Mouse (Mus musculus): Measurements from ENCODE around the gene Cpt1c.

Gene Cpt1c

GRCm38 (mm10) chr7:44960512-44960910 is 14.1 kb downstream of the Cpt1c start:
- DNase-seq, result no peak

GRCm38 (mm10) chr7:44959874-44960511 is 14.7 kb downstream of the Cpt1c start:
- DNase-seq, result no peak

GRCm38 (mm10) chr7:44959281-44959680 is 15.4 kb downstream of the Cpt1c start:
- DNase-seq, result no peak

- peak; percentile 54 for DNase-seq
These were observed 16.4 kb downstream of the Cpt1c start for GRCm38 (mm10) chr7:44958208-44958607.

GRCm38 (mm10) chr7:44957183-44957835 is 17.3 kb downstream of the Cpt1c start:
- DNase-seq, result peak; percentile 61

GRCm38 (mm10) chr7:44956266-44956665 is 18.4 kb downstream of the Cpt1c start:
- DNase-seq, result no peak

GRCm38 (mm10) chr7:44955628-44956027 is 19.0 kb downstream of the Cpt1c start:
- DNase-seq, result no peak

GRCm38 (mm10) chr7:44954091-44954885 is 20.4 kb downstream of the Cpt1c start:
- DNase-seq, result no peak

- DNase-seq, result no peak
These were observed 21.1 kb downstream of the Cpt1c start for GRCm38 (mm10) chr7:44953561-44953960.

- peak; percentile 94 for DNase-seq
These were observed 21.9 kb downstream of the Cpt1c start for GRCm38 (mm10) chr7:44952611-44953306.

- peak; percentile 81 for DNase-seq
These were observed 22.7 kb downstream of the Cpt1c start for GRCm38 (mm10) chr7:44951960-44952359.

GRCm38 (mm10) chr7:44949922-44950321 is 24.7 kb downstream of the Cpt1c start:
- no peak for DNase-seq

- DNase-seq, result no peak
These were observed 31.7 kb downstream of the Cpt1c start, which contains the start of gene Tsks for GRCm38 (mm10) chr7:44942904-44943303. Tsks (plus strand) TSS chr7:44943204.

- DNase-seq, result no peak
These were observed 36.0 kb downstream of the Cpt1c start for GRCm38 (mm10) chr7:44938680-44939079.

GRCm38 (mm10) chr7:44929204-44930151 is 45.2 kb downstream of the Cpt1c start, which contains the start of gene Ap2a1:
Ap2a1 (minus strand) TSS chr7:44929496.
- DNase-seq, result peak; percentile 99

- DNase-seq, result no peak
These were observed 46.1 kb downstream of the Cpt1c start for GRCm38 (mm10) chr7:44928570-44928969.

- DNase-seq, result peak; percentile 48
These were observed 49.2 kb downstream of the Cpt1c start for GRCm38 (mm10) chr7:44925468-44925867.

GRCm38 (mm10) chr7:44922530-44922929 is 52.1 kb downstream of the Cpt1c start:
- no peak for DNase-seq

- DNase-seq, result no peak
These were observed 55.5 kb downstream of the Cpt1c start for GRCm38 (mm10) chr7:44919127-44919526.

GRCm38 (mm10) chr7:44918219-44918618 is 56.4 kb downstream of the Cpt1c start:
- DNase-seq, result no peak

- no peak for DNase-seq
These were observed 57.8 kb downstream of the Cpt1c start for GRCm38 (mm10) chr7:44916881-44917280.

GRCm38 (mm10) chr7:44916191-44916590 is 58.5 kb downstream of the Cpt1c start:
- DNase-seq, result no peak
